Mouse (Mus musculus) erythroblast, embryonic 14.5 days (primary cell): ENCODE measurements around the gene Sgms2.

Experiments
- GATA1 ChIP-seq: IDR thresholded peaks from 2 replicates; pipeline ENCODE4 v1.6.1; 2012; ENCODE audit warnings: low read length, inconsistent platforms, mixed read lengths
- TAL1 ChIP-seq: IDR thresholded peaks from 3 replicates; pipeline ENCODE4 v1.6.1; 2012; ENCODE audit warnings: low read length, inconsistent platforms, mixed read lengths

- TF ChIP-seq GATA1: no peak
- TF ChIP-seq TAL1: no peak
Observed at GRCm38 (mm10) chr3:131491980-131492379, 769 bp upstream of the Sgms2 start.
